Mouse (Mus musculus): ENCODE results near the gene Fam122c. TPM values are rescaled to one million over a fixed set of nuclear protein-coding genes. Genes with fewer than 3 reads are reported as not detected.

Gene Fam122c
- not detected in 2 replicates for polyA plus RNA-seq (2012)

GRCm38 (mm10) chrX:53273124-53273523 is at the start of gene Fam122c:
Fam122c (plus strand) TSS chrX:53273424.
- TF ChIP-seq GATA1 (IDR thresholded peaks at IDR 0.05; ENCODE audit: low read length), result no peak

- TF ChIP-seq GATA1 (IDR thresholded peaks at IDR 0.05; ENCODE audit: low read length), result no peak
Measured at GRCm38 (mm10) chrX:53224353-53224944, 48.8 kb upstream of the Fam122c start.

- no peak for TF ChIP-seq GATA1 (IDR thresholded peaks at IDR 0.05; ENCODE audit: low read length)
Measured at GRCm38 (mm10) chrX:53231965-53232364, 41.3 kb upstream of the Fam122c start.

- TF ChIP-seq GATA1 (IDR thresholded peaks at IDR 0.05; ENCODE audit: low read length), result no peak
Measured at GRCm38 (mm10) chrX:53233689-53234088, 39.5 kb upstream of the Fam122c start.

- no peak for TF ChIP-seq GATA1 (IDR thresholded peaks at IDR 0.05; ENCODE audit: low read length)
Measured at GRCm38 (mm10) chrX:53236404-53236803, 36.8 kb upstream of the Fam122c start.

- TF ChIP-seq GATA1 (IDR thresholded peaks at IDR 0.05; ENCODE audit: low read length), result no peak
Measured at GRCm38 (mm10) chrX:53237971-53238370, 35.3 kb upstream of the Fam122c start.

- TF ChIP-seq GATA1 (IDR thresholded peaks at IDR 0.05; ENCODE audit: low read length), result no peak
Measured at GRCm38 (mm10) chrX:53240011-53240410, 33.2 kb upstream of the Fam122c start, which contains the start of gene Plac1. Plac1 (minus strand) TSS chrX:53240111.

- no peak for TF ChIP-seq GATA1 (IDR thresholded peaks at IDR 0.05; ENCODE audit: low read length)
Measured at GRCm38 (mm10) chrX:53255195-53255594, 18.0 kb upstream of the Fam122c start.

GRCm38 (mm10) chrX:53266186-53266585 is 7.0 kb upstream of the Fam122c start:
- no peak for TF ChIP-seq GATA1 (IDR thresholded peaks at IDR 0.05; ENCODE audit: low read length)

GRCm38 (mm10) chrX:53268856-53269255 is 4.4 kb upstream of the Fam122c start:
- no peak for TF ChIP-seq GATA1 (IDR thresholded peaks at IDR 0.05; ENCODE audit: low read length)

GRCm38 (mm10) chrX:53269289-53270062 is 3.7 kb upstream of the Fam122c start, which contains the start of gene Fam122b:
Fam122b (minus strand) TSS chrX:53269805.
- no peak for TF ChIP-seq GATA1 (IDR thresholded peaks at IDR 0.05; ENCODE audit: low read length)

GRCm38 (mm10) chrX:53270063-53270432 is 3.2 kb upstream of the Fam122c start:
- TF ChIP-seq GATA1 (IDR thresholded peaks at IDR 0.05; ENCODE audit: low read length), result no peak

- no peak for TF ChIP-seq GATA1 (IDR thresholded peaks at IDR 0.05; ENCODE audit: low read length)
Measured at GRCm38 (mm10) chrX:53287924-53288323, 14.7 kb downstream of the Fam122c start.

- no peak for TF ChIP-seq GATA1 (IDR thresholded peaks at IDR 0.05; ENCODE audit: low read length)
Measured at GRCm38 (mm10) chrX:53320564-53320963, 47.3 kb downstream of the Fam122c start.

GRCm38 (mm10) chrX:53321111-53321510 is 47.9 kb downstream of the Fam122c start:
- TF ChIP-seq GATA1 (IDR thresholded peaks at IDR 0.05; ENCODE audit: low read length), result no peak

GRCm38 (mm10) chrX:53330396-53330795 is 57.2 kb downstream of the Fam122c start:
- TF ChIP-seq GATA1 (IDR thresholded peaks at IDR 0.05; ENCODE audit: low read length), result no peak

GRCm38 (mm10) chrX:53337355-53337754 is 64.1 kb downstream of the Fam122c start:
- no peak for TF ChIP-seq GATA1 (IDR thresholded peaks at IDR 0.05; ENCODE audit: low read length)

Measured in G1E-ER4 (cell line).